Mouse (Mus musculus) midbrain, postnatal 0 days (tissue): ENCODE measurements around the gene Rmi1. TPM values are rescaled to one million over a fixed set of nuclear protein-coding genes. Genes with fewer than 3 reads are reported as not detected.

Experiments
- ATAC-seq: fragments of 200-750 bp; cut with Nextera tagmentation; 2 replicates; pipeline ENCODE4 v1.8.0; 2017; ENCODE audit warnings: moderate number of reproducible peaks, mild to moderate bottlenecking, moderate TSS enrichment, moderate library complexity; ENCODE audit not compliant: low FRiP score
- DNase-seq: peaks from one replicate; pipeline ENCODE4 v3.0.0-alpha.2; 2015; ENCODE audit warnings: low spot score
- H3K27ac ChIP-seq: fragments of 300-500 bp; sonication (generic); 2 replicates; pipeline ENCODE4 v1.5.1; 2014; ENCODE audit warnings: low read depth, mild to moderate bottlenecking, low read length, mixed read lengths
- H3K27me3 ChIP-seq: fragments of 300-500 bp; sonication (generic); 2 replicates; pipeline ENCODE4 v1.6.1; 2014; ENCODE audit warnings: low read length, control low read depth, mixed read lengths; ENCODE audit not compliant: insufficient read depth
- H3K36me3 ChIP-seq: fragments of 300-500 bp; sonication (generic); 2 replicates; pipeline ENCODE4 v1.6.1; 2014; ENCODE audit warnings: low read length, control low read depth, mixed read lengths; ENCODE audit not compliant: insufficient read depth
- H3K4me1 ChIP-seq: fragments of 300-500 bp; sonication (generic); 2 replicates; pipeline ENCODE4 v1.6.1; 2014; ENCODE audit warnings: mild to moderate bottlenecking, control low read depth, antibody characterized with exemption, low read length, mixed read lengths; ENCODE audit not compliant: insufficient read depth
- H3K4me2 ChIP-seq: fragments of 300-500 bp; sonication (generic); 2 replicates; pipeline ENCODE4 v1.6.1; 2014; ENCODE audit warnings: low read depth, mild to moderate bottlenecking, low read length, mixed read lengths; ENCODE audit not compliant: poor library complexity, severe bottlenecking
- H3K4me3 ChIP-seq: fragments of 300-500 bp; sonication (generic); 2 replicates; pipeline ENCODE4 v1.5.1; 2014; ENCODE audit warnings: low read depth, mild to moderate bottlenecking, low read length, moderate library complexity
- H3K9ac ChIP-seq: fragments of 300-500 bp; sonication (generic); replicated peaks from 2 replicates; pipeline ENCODE4 v1.6.1; 2014; ENCODE audit warnings: mild to moderate bottlenecking, low read length, moderate library complexity, mixed read lengths; ENCODE audit not compliant: poor library complexity, severe bottlenecking
- H3K9me3 ChIP-seq: fragments of 300-500 bp; sonication (generic); 2 replicates; pipeline ENCODE4 v1.6.1; 2016; ENCODE audit warnings: low read length, control low read depth
- CTCF ChIP-seq: IDR thresholded peaks from 2 replicates; pipeline ENCODE4 v1.5.1; 2016; ENCODE audit warnings: antibody characterized with exemption, mild to moderate bottlenecking
- WGBS: fragments of 180-500 bp; shearing (Covaris S2); extraction: QIAGEN DNeasy Blood & Tissue Kit; methylation state at CpG from one replicate; pipeline ENCODE4 v1.1.7; 2014; 5-methylcytosine and 5-hydroxymethylcytosine counted together
- polyA plus RNA-seq: library from polyadenylated mRNA; unstranded; fragments of >200 nt; fragmentation: Nextera tagmentation; extraction: Ambion mirVana; gene quantifications from 2 replicates; pipeline ENCODE4 v1.2.1, GENCODE M21; 2015
- total RNA-seq: library from RNA; depleted of rRNA; stranded (reverse); fragments of >200 nt; gene quantifications from 2 replicates; pipeline ENCODE4 v1.2.3, GENCODE M21; 2014

Rmi1 gene
- total and polyA plus RNA-seq, 2 experiments from 2014 or later, result 17.8 to 20.3 TPM

- no peak overlapping the region for H3K27ac ChIP-seq
- no peak for ATAC-seq
- no peaks in the 10 kb centered on the region for H3K27me3 ChIP-seq
- H3K4me2 ChIP-seq, result no peak overlapping the region
- no peaks in the 10 kb centered on the region for H3K9me3 ChIP-seq
- no peak for DNase-seq
- H3K36me3 ChIP-seq, result 0 out of 2 replicates have a peak, but pooled peaks cover under 1% of the 10 kb centered on the region
- no peak for TF ChIP-seq CTCF
- no peak overlapping the region for H3K9ac ChIP-seq
- no peaks in the 10 kb centered on the region for H3K4me1 ChIP-seq
- 86% methylated on average over 6 of the region's 6 CpGs for WGBS
- no peak overlapping the region for H3K4me3 ChIP-seq
These were observed 13.3 kb downstream of the Rmi1 start for GRCm38 (mm10) chr13:58415374-58415773.

GRCm38 (mm10) chr13:58415838-58416237, 13.8 kb downstream of the Rmi1 start:
- DNase-seq (no peak), ATAC-seq (no peak)
- Histone ChIP-seq H3K4me2 (no peak overlapping the region), H3K9ac (no peak overlapping the region), H3K27ac (no peak overlapping the region), H3K9me3 (no peaks in the 10 kb centered on the region), H3K36me3 (no peaks in the 10 kb centered on the region), H3K4me1 (no peaks in the 10 kb centered on the region), H3K27me3 (no peaks in the 10 kb centered on the region), H3K4me3 (no peak overlapping the region)
- TF ChIP-seq CTCF, result no peak
- WGBS, result 86% methylated on average over 5 of the region's 5 CpGs

- no peak for DNase-seq
- Histone ChIP-seq H3K27ac (no peak overlapping the region), H3K4me1 (no peaks in the 10 kb centered on the region), H3K9me3 (no peaks in the 10 kb centered on the region), H3K9ac (no peak overlapping the region), H3K27me3 (no peaks in the 10 kb centered on the region), H3K4me3 (no peak overlapping the region), H3K4me2 (no peak overlapping the region), H3K36me3 (no peaks in the 10 kb centered on the region)
- no peak for TF ChIP-seq CTCF
- no peak for ATAC-seq
- 78% methylated on average over 4 of the region's 4 CpGs for WGBS
These were observed 16.6 kb downstream of the Rmi1 start for GRCm38 (mm10) chr13:58418656-58419055.

- no peak overlapping the region for H3K4me3 ChIP-seq
- 94% methylated on average over 1 of the region's 1 CpGs for whole genome bisulfite sequencing
- H3K36me3 ChIP-seq, result no peaks in the 10 kb centered on the region
- no peaks in the 10 kb centered on the region for H3K27me3 ChIP-seq
- no peak for DNase-seq
- H3K4me2 ChIP-seq, result no peak overlapping the region
- no peak overlapping the region for H3K9ac ChIP-seq
- no peak overlapping the region for H3K27ac ChIP-seq
- ATAC-seq, result no peak
- H3K4me1 ChIP-seq, result no peaks in the 10 kb centered on the region
- TF ChIP-seq CTCF, result no peak
- no peaks in the 10 kb centered on the region for H3K9me3 ChIP-seq
These were observed 17.2 kb downstream of the Rmi1 start for GRCm38 (mm10) chr13:58419266-58419665.

GRCm38 (mm10) chr13:58421026-58421425, 19.0 kb downstream of the Rmi1 start:
- DNase-seq (no peak), ATAC-seq (no peak)
- H3K9me3 ChIP-seq, result no peaks in the 10 kb centered on the region
- H3K27ac ChIP-seq, result no peak overlapping the region
- H3K4me2 ChIP-seq, result no peak overlapping the region
- H3K36me3 ChIP-seq, result no peaks in the 10 kb centered on the region
- TF ChIP-seq CTCF, result no peak
- no peaks in the 10 kb centered on the region for H3K27me3 ChIP-seq
- H3K4me3 ChIP-seq, result no peak overlapping the region
- H3K9ac ChIP-seq, result no peak overlapping the region
- peaks cover 1% of the 10 kb centered on the region; the same call in 1 of the 2 replicates for H3K4me1 ChIP-seq
- 84% methylated on average over 4 of the region's 4 CpGs for WGBS

- no peak for TF ChIP-seq CTCF
These were observed 20.2 kb downstream of the Rmi1 start for GRCm38 (mm10) chr13:58422242-58422641.

More at GRCm38 (mm10) chr13:58422242-58422641, 20.2 kb downstream of the Rmi1 start:
- DNase-seq, result no peak
- no peaks in the 10 kb centered on the region for H3K36me3 ChIP-seq
- H3K9ac ChIP-seq, result no peak overlapping the region
- 91% methylated on average over 4 of the region's 4 CpGs for WGBS
- H3K4me1 ChIP-seq, result peaks cover 3% of the 10 kb centered on the region; the same call in 1 of the 2 replicates
- H3K9me3 ChIP-seq, result no peaks in the 10 kb centered on the region
- H3K4me3 ChIP-seq, result no peak overlapping the region
- no peak overlapping the region for H3K27ac ChIP-seq
- H3K4me2 ChIP-seq, result no peak overlapping the region
- no peaks in the 10 kb centered on the region for H3K27me3 ChIP-seq
- ATAC-seq, result no peak
